9 mouse cellular contexts compared by ENCODE assay signal in genomic region chr4:141958614-141959375, GRCm38 (mm10). TPM values are rescaled to one million over a fixed set of nuclear protein-coding genes. Genes with fewer than 3 reads are reported as not detected.
DNase-seq lines count a peak whose midpoint lies in the region; ATAC-seq and TF ChIP-seq lines count a peak whose summit lies in the region.
"Had no signal": no experiment of that assay in that cellular context is flagged by ENCODE, and none has a peak within 500 bp of the region (broad histone marks: within the 10 kb centered on the region; RNA-seq: fewer than 3 reads in every experiment).

No protein-coding gene starts in this region.

- 0 out of 2 replicates have a peak, but pooled peaks cover 3% of the 10 kb centered on the region for H3K9me3 ChIP-seq in limb, embryonic 10.5 days (replicated peaks)
- H3K9me3 ChIP-seq in midbrain, embryonic 15.5 days: no peaks in the 10 kb centered on the region

- 47% methylated on average over 7 of the region's 7 CpGs for WGBS in limb, embryonic 10.5 days
- 61% methylated on average over 6 of the region's 7 CpGs for WGBS in midbrain, embryonic 15.5 days

- H3K4me3 ChIP-seq in gastrocnemius, adult 2 months: no peak overlapping the region
- no peak overlapping the region for H3K4me3 ChIP-seq in limb, embryonic 10.5 days
- H3K4me3 ChIP-seq in midbrain, embryonic 15.5 days: no peak overlapping the region
- H3K4me3 ChIP-seq: erythroblast, embryonic 14.5 days had no signal

- ATAC-seq in midbrain, embryonic 15.5 days (replicated peaks): peak; percentile 58; the same call in 1 of the 2 replicates
- no peak for ATAC-seq in erythroblast, adult 5-6 weeks (replicated peaks; ENCODE audit: low FRiP score, poor library complexity, severe bottlenecking)

- peaks cover 23% of the 10 kb centered on the region for H3K4me1 ChIP-seq in limb, embryonic 10.5 days
- H3K4me1 ChIP-seq in midbrain, embryonic 15.5 days: peaks cover 13% of the 10 kb centered on the region

- peak overlapping the region; percentile 51 for H3K27ac ChIP-seq in gastrocnemius, adult 2 months
- peak overlapping the region; percentile 17; the same call in 1 of the 2 replicates for H3K27ac ChIP-seq in limb, embryonic 10.5 days
- H3K27ac ChIP-seq in midbrain, embryonic 15.5 days: no peak overlapping the region

- no peaks in the 10 kb centered on the region for H3K36me3 ChIP-seq in limb, embryonic 10.5 days
- H3K36me3 ChIP-seq in midbrain, embryonic 15.5 days (replicated peaks): no peaks in the 10 kb centered on the region

- no peak overlapping the region for H3K4me2 ChIP-seq in midbrain, embryonic 15.5 days

- intact Hi-C loops in gastrocnemius, adult 2 months (cut with DNase I): loop anchor here (1.0 to 10.0 kb wide), 3 partner anchors 101 to 344 kb away; partner anchors contain the start of gene Tmem82

- H3K9ac ChIP-seq in midbrain, embryonic 15.5 days: no peak overlapping the region

- no peaks in the 10 kb centered on the region for H3K27me3 ChIP-seq in limb, embryonic 10.5 days (ENCODE audit: low read depth, poor library complexity, severe bottlenecking)
- H3K27me3 ChIP-seq in midbrain, embryonic 15.5 days (replicated peaks): no peaks in the 10 kb centered on the region

- DNase-seq in frontal cortex, postnatal 36 days (ENCODE audit: low spot score in 2 of 2): peak; percentile 35 to 37
- no peak for DNase-seq in frontal cortex, postnatal 25 days (ENCODE audit: low spot score in 2 of 2)
- peak; percentile 26 to 34 for DNase-seq in adrenal gland, adult 18-20 months (ENCODE audit: low spot score in 2 of 2)
- DNase-seq in gastrocnemius, adult 2 months: peak; percentile 59
- no peak for DNase-seq in limb, embryonic 10.5 days (ENCODE audit: low spot score)
- DNase-seq in spleen, postnatal 14 days (ENCODE audit: low spot score in 2 of 2): no peak

- TF ChIP-seq CTCF in gastrocnemius, adult 2 months (IDR thresholded peaks at IDR 0.05): no peak

RNA-seq across cellular contexts. Expression of gene Fhad1, which starts 56.1 kb away (rescaled TPM):
- under 1 TPM; 0.60 to 0.70 TPM for total RNA-seq in adrenal gland, adult 18-20 months (2021)
- not detected for total RNA-seq in gastrocnemius, adult 2 months (2021)
- polyA plus RNA-seq in limb, embryonic 10.5 days (2016; fragmentation: Nextera tagmentation; extraction: Ambion mirVana): 0.19 and 0.24 TPM in 2 replicates
- 3.7 and 4.2 TPM in 2 replicates for polyA plus RNA-seq in midbrain, embryonic 15.5 days (2015; fragmentation: Nextera tagmentation; extraction: Ambion mirVana)
- total RNA-seq in erythroblast, adult 5-6 weeks (2015; ENCODE audit: low replicate concordance): not detected in 2 replicates
- total RNA-seq in erythroblast, adult 5-6 weeks (2017; ENCODE audit: low replicate concordance): 0.17 TPM in 1 of 2 replicates, not detected in the other
- polyA plus RNA-seq: erythroblast, embryonic 14.5 days had no signal

Comparison
In these comparisons a context has a peak if more than half of its experiments do, and no peak if none do; other contexts are left out.
1. DNase-seq: peak in frontal cortex, postnatal 36 days (2 of 2), adrenal gland, adult 18-20 months (2 of 2) and gastrocnemius, adult 2 months (single experiment); none in frontal cortex, postnatal 25 days (0 of 2), limb, embryonic 10.5 days (single experiment) and spleen, postnatal 14 days (0 of 2).